Mouse (Mus musculus): Measurements from ENCODE around the gene Tbcc. TPM values are rescaled to one million over a fixed set of nuclear protein-coding genes. Genes with fewer than 3 reads are reported as not detected.

Tbcc gene
- total RNA-seq (2023), result 14.1 TPM

DNA sequence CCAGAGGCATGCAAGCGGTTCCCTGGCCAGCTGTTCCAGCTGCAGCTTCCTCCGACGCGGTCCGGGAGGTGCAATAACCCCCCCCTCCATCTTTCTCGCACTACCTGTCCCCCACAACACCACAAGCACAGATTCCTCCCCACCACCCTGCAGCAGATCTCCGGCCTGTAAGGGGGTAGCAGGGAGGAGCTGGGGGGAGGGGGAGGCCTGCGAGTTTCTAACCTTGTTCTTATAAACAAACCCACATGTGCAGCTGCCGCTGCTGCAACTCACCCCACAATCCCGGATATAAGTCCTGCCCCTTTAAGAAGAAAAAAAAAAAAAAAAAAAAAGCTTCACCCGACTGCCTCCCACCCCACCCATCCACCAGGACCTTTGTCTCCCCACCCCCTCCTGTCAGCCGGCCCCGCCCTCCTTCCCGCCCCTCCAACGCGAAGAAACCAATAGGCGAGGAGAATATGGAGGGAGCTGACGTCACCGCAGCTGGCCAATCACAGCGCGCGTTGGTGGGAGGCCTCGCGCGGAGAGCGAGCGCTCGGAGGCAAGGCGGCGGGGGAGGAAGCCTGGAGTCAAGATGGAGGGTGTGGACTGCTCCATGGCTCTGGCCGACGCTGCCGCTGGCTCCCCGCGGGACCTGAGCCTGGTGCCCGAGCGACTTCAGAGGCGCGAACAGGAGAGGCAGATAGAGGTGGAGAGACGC is at the start of gene Tbcc:
Gene Tbcc, plus strand, starts transcription at position 569 of the 700 bp plus-strand sequence.

DNA sequence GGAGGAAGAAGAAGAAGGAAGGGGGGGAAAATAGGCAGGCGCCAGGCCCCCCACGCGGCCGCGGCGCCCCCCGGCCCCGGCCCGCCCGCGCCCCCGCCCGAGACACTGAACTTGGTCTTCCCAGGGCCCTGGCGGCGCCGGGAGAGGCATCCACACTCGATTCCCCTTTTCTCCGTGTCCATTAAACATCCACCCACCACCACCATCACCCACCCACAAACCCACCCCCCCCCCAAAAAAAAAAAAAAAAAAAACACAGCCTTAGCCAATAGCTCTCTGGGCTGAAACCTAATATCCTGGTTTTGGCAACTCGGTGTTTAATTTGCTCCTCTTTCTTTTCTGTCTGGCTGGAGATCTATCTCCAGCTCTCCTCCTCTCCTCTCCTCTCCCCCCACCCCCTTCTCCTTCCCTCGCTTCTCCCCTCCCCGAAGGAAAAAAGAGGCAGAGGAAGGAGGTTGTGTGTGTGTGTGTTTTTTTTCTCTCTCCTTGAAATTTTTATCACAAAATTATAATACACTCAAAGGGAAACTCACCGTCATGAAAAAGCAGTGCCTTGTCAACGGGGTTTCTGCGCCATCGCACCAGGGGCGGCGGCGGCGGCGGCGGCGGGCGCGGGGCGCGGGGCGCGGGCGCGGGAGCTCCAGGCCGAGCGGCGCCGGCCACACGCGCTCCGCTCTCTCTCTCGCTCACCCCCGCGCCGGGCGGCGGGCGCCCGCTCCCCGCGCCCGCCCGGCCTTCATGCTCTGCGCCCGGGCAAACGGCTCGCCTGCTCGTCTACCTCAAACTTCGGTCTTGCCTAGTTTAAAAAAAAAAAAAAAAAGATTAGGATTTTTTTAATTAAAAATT is 32.4 kb upstream of the Tbcc start, which contains the start of gene Bicral:
Gene Bicral, minus strand, starts transcription at position 580 of the 846 bp plus-strand sequence.

DNA sequence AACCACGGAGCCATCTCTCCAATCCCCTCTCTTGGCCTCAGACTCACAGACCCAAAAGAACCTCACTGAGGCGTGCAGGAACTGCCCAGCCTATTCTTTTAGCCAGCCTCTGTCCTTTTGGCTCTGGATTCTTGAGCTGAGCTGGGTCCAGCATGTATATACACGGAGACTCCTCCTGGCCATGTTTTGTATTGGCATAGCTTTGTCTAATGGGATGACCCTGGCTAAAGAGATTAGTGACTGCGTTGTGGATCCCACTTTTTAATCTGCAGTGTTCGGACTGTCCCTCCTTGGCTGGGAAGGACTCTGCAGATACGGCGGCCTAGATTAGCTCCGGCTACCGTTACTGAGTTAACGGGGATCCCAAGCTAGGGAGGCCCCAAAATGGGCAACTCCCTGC is 19.7 kb downstream of the Tbcc start, which contains the start of gene Prph2:
Gene Prph2, plus strand, starts transcription at position 274 of the 400 bp plus-strand sequence.

Other genes with a start within 250 kb of the Tbcc start
- gene Klc4, start 244.7 kb upstream of the Tbcc start, total RNA-seq (2023), result 15.0 TPM
- gene Mrpl2, start 244.5 kb upstream of the Tbcc start, total RNA-seq (2023), result 31.6 TPM
- 7.3 TPM for gene Cul7, start 240.3 kb upstream of the Tbcc start, total RNA-seq (2023)
- gene Rrp36, start 216.3 kb upstream of the Tbcc start, total RNA-seq (2023), result 34.8 TPM
- 31.5 TPM for gene Mea1, start 211.9 kb upstream of the Tbcc start, total RNA-seq (2023)
- gene Klhdc3, start 209.8 kb upstream of the Tbcc start, total RNA-seq (2023), result 46.1 TPM
- 34.2 TPM for gene Ppp2r5d, start 185.6 kb upstream of the Tbcc start, total RNA-seq (2023)
- gene Pex6, start 179.2 kb upstream of the Tbcc start, total RNA-seq (2023), result 28.2 TPM
- gene Gnmt, start 161.5 kb upstream of the Tbcc start, total RNA-seq (2023), result 3.2 TPM
- 57.9 TPM for gene Cnpy3, start 138.5 kb upstream of the Tbcc start, total RNA-seq (2023)
- gene Ptcra, start 127.0 kb upstream of the Tbcc start, total RNA-seq (2023), result 0.40 TPM
- 22.0 TPM for gene 2310039H08Rik, start 118.0 kb upstream of the Tbcc start, total RNA-seq (2023)
- gene Rpl7l1, start 108.0 kb upstream of the Tbcc start, total RNA-seq (2023), result 70.1 TPM
- 30.8 TPM for gene Bicral, start 32.2 kb upstream of the Tbcc start, total RNA-seq (2023)
- gene Prph2, start 19.8 kb downstream of the Tbcc start, total RNA-seq (2023), result not detected
- 94.4 TPM for gene Ubr2, start 119.9 kb downstream of the Tbcc start, total RNA-seq (2023)